Mouse (Mus musculus): ENCODE measurements around the gene Uqcc1. TPM values are rescaled to one million over a fixed set of nuclear protein-coding genes. Genes with fewer than 3 reads are reported as not detected.

Gene Uqcc1
- polyA plus RNA-seq, 1 experiment from 2014 or later, result 84.7 TPM

GRCm38 (mm10) chr2:155952006-155952405 is 21.9 kb upstream of the Uqcc1 start:
- Histone ChIP-seq H3K4me2 (ENCODE audit: low read depth) (no peak overlapping the region), H3K36me3 (ENCODE audit: control insufficient read depth, insufficient read depth, low read length) (no peaks in the 10 kb centered on the region), H3K27ac (ENCODE audit: low read depth, low read length) (no peak overlapping the region), H3K9me3 (ENCODE audit: control insufficient read depth, low read length) (no peaks in the 10 kb centered on the region), H3K4me3 (ENCODE audit: low read depth, low read length) (no peak overlapping the region), H3K27me3 (ENCODE audit: control insufficient read depth, insufficient read depth, low read length) (no peaks in the 10 kb centered on the region), H3K4me1 (ENCODE audit: control insufficient read depth, insufficient read depth, low read length) (no peaks in the 10 kb centered on the region), H3K9ac (ENCODE audit: low read length) (no peak overlapping the region)
- DNase-seq (ENCODE audit: low spot score), result peak; percentile 49
- no peak for ATAC-seq (ENCODE audit: insufficient read depth, low FRiP score, low TSS enrichment)

- Histone ChIP-seq H3K27me3 (ENCODE audit: control insufficient read depth, insufficient read depth, low read length) (no peaks in the 10 kb centered on the region), H3K4me1 (ENCODE audit: control insufficient read depth, insufficient read depth, low read length) (no peaks in the 10 kb centered on the region), H3K4me3 (ENCODE audit: low read depth, low read length) (no peak overlapping the region), H3K9me3 (ENCODE audit: control insufficient read depth, low read length) (no peaks in the 10 kb centered on the region), H3K4me2 (ENCODE audit: low read depth) (no peak overlapping the region), H3K9ac (ENCODE audit: low read length) (no peak overlapping the region), H3K36me3 (ENCODE audit: control insufficient read depth, insufficient read depth, low read length) (no peaks in the 10 kb centered on the region), H3K27ac (ENCODE audit: low read depth, low read length) (no peak overlapping the region)
- DNase-seq (ENCODE audit: low spot score) (peak; percentile 58), ATAC-seq (ENCODE audit: insufficient read depth, low FRiP score, low TSS enrichment) (no peak)
- WGBS, result 8% methylated on average over 6 of the region's 6 CpGs
These were observed 19.3 kb upstream of the Uqcc1 start for GRCm38 (mm10) chr2:155949362-155949761.

GRCm38 (mm10) chr2:155947390-155948002 is 17.4 kb upstream of the Uqcc1 start:
- H3K36me3 ChIP-seq (ENCODE audit: control insufficient read depth, insufficient read depth, low read length), result no peaks in the 10 kb centered on the region
- 76% methylated on average over 5 of the region's 5 CpGs for WGBS
- ATAC-seq (ENCODE audit: insufficient read depth, low FRiP score, low TSS enrichment), result no peak

GRCm38 (mm10) chr2:155946499-155946898 is 16.4 kb upstream of the Uqcc1 start:
- WGBS, result 13% methylated on average over 4 of the region's 4 CpGs
- Histone ChIP-seq H3K27ac (ENCODE audit: low read depth, low read length) (no peak overlapping the region), H3K4me2 (ENCODE audit: low read depth) (no peak overlapping the region), H3K27me3 (ENCODE audit: control insufficient read depth, insufficient read depth, low read length) (no peaks in the 10 kb centered on the region), H3K4me1 (ENCODE audit: control insufficient read depth, insufficient read depth, low read length) (peaks cover 4% of the 10 kb centered on the region; the same call in 1 of the 2 replicates), H3K9ac (ENCODE audit: low read length) (no peak overlapping the region), H3K9me3 (ENCODE audit: control insufficient read depth, low read length) (no peaks in the 10 kb centered on the region), H3K4me3 (ENCODE audit: low read depth, low read length) (no peak overlapping the region), H3K36me3 (ENCODE audit: control insufficient read depth, insufficient read depth, low read length) (no peaks in the 10 kb centered on the region)
- no peak for DNase-seq (ENCODE audit: low spot score)
- ATAC-seq (ENCODE audit: insufficient read depth, low FRiP score, low TSS enrichment), result no peak

More at GRCm38 (mm10) chr2:155947390-155948002, 17.4 kb upstream of the Uqcc1 start:
- H3K27me3 ChIP-seq (ENCODE audit: control insufficient read depth, insufficient read depth, low read length), result no peaks in the 10 kb centered on the region
- H3K4me2 ChIP-seq (ENCODE audit: low read depth), result no peak overlapping the region
- H3K9me3 ChIP-seq (ENCODE audit: control insufficient read depth, low read length), result no peaks in the 10 kb centered on the region
- H3K4me3 ChIP-seq (ENCODE audit: low read depth, low read length), result no peak overlapping the region
- H3K4me1 ChIP-seq (ENCODE audit: control insufficient read depth, insufficient read depth, low read length), result peaks cover 4% of the 10 kb centered on the region; the same call in 1 of the 2 replicates
- no peak for DNase-seq (ENCODE audit: low spot score)
- no peak overlapping the region for H3K9ac ChIP-seq (ENCODE audit: low read length)
- H3K27ac ChIP-seq (ENCODE audit: low read depth, low read length), result no peak overlapping the region

- H3K27ac ChIP-seq (ENCODE audit: low read depth, low read length), result no peak overlapping the region
- no peaks in the 10 kb centered on the region for H3K36me3 ChIP-seq (ENCODE audit: control insufficient read depth, insufficient read depth, low read length)
- H3K27me3 ChIP-seq (ENCODE audit: control insufficient read depth, insufficient read depth, low read length), result no peaks in the 10 kb centered on the region
- no peak overlapping the region for H3K4me2 ChIP-seq (ENCODE audit: low read depth)
- ATAC-seq (ENCODE audit: insufficient read depth, low FRiP score, low TSS enrichment) (no peak), DNase-seq (ENCODE audit: low spot score) (peak; percentile 80)
- peaks cover 4% of the 10 kb centered on the region; the same call in 1 of the 2 replicates for H3K4me1 ChIP-seq (ENCODE audit: control insufficient read depth, insufficient read depth, low read length)
- 4% methylated on average over 7 of the region's 7 CpGs for WGBS
- no peaks in the 10 kb centered on the region for H3K9me3 ChIP-seq (ENCODE audit: control insufficient read depth, low read length)
- no peak overlapping the region for H3K4me3 ChIP-seq (ENCODE audit: low read depth, low read length)
- no peak overlapping the region for H3K9ac ChIP-seq (ENCODE audit: low read length)
These were observed 16.0 kb upstream of the Uqcc1 start for GRCm38 (mm10) chr2:155946069-155946468.

GRCm38 (mm10) chr2:155945580-155945979 is 15.5 kb upstream of the Uqcc1 start:
- Histone ChIP-seq H3K27ac (ENCODE audit: low read depth, low read length) (no peak overlapping the region), H3K36me3 (ENCODE audit: control insufficient read depth, insufficient read depth, low read length) (no peaks in the 10 kb centered on the region), H3K4me2 (ENCODE audit: low read depth) (no peak overlapping the region), H3K9ac (ENCODE audit: low read length) (no peak overlapping the region), H3K4me3 (ENCODE audit: low read depth, low read length) (no peak overlapping the region), H3K27me3 (ENCODE audit: control insufficient read depth, insufficient read depth, low read length) (no peaks in the 10 kb centered on the region), H3K4me1 (ENCODE audit: control insufficient read depth, insufficient read depth, low read length) (peaks cover 4% of the 10 kb centered on the region; the same call in 1 of the 2 replicates), H3K9me3 (ENCODE audit: control insufficient read depth, low read length) (no peaks in the 10 kb centered on the region)
- DNase-seq (ENCODE audit: low spot score) (no peak), ATAC-seq (ENCODE audit: insufficient read depth, low FRiP score, low TSS enrichment) (no peak)
- 74% methylated on average over 5 of the region's 5 CpGs for WGBS

GRCm38 (mm10) chr2:155945124-155945523 is 15.0 kb upstream of the Uqcc1 start, which contains the start of gene Gdf5:
TSS of gene Gdf5 (minus strand) at chr2:155945367.
- WGBS, result 66% methylated on average over 13 of the region's 13 CpGs

GRCm38 (mm10) chr2:155944685-155945084 is 14.6 kb upstream of the Uqcc1 start:
- Histone ChIP-seq H3K9ac (ENCODE audit: low read length) (no peak overlapping the region), H3K4me3 (ENCODE audit: low read depth, low read length) (no peak overlapping the region), H3K4me2 (ENCODE audit: low read depth) (no peak overlapping the region), H3K4me1 (ENCODE audit: control insufficient read depth, insufficient read depth, low read length) (peaks cover 4% of the 10 kb centered on the region; the same call in 1 of the 2 replicates), H3K9me3 (ENCODE audit: control insufficient read depth, low read length) (no peaks in the 10 kb centered on the region), H3K36me3 (ENCODE audit: control insufficient read depth, insufficient read depth, low read length) (no peaks in the 10 kb centered on the region), H3K27me3 (ENCODE audit: control insufficient read depth, insufficient read depth, low read length) (no peaks in the 10 kb centered on the region), H3K27ac (ENCODE audit: low read depth, low read length) (no peak overlapping the region)
- WGBS, result 69% methylated on average over 4 of the region's 4 CpGs
- DNase-seq (ENCODE audit: low spot score) (no peak), ATAC-seq (ENCODE audit: insufficient read depth, low FRiP score, low TSS enrichment) (no peak)

More at GRCm38 (mm10) chr2:155945124-155945523, 15.0 kb upstream of the Uqcc1 start, which contains the start of gene Gdf5:
- no peak for DNase-seq (ENCODE audit: low spot score)
- H3K9ac ChIP-seq (ENCODE audit: low read length), result no peak within 1 kb of the TSS
- ATAC-seq (ENCODE audit: insufficient read depth, low FRiP score, low TSS enrichment), result no peak
- H3K4me1 ChIP-seq (ENCODE audit: control insufficient read depth, insufficient read depth, low read length), result peaks cover 4% of the 10 kb centered on the region; the same call in 1 of the 2 replicates
- no peak within 1 kb of the TSS for H3K27ac ChIP-seq (ENCODE audit: low read depth, low read length)
- no peaks in the 10 kb centered on the region for H3K36me3 ChIP-seq (ENCODE audit: control insufficient read depth, insufficient read depth, low read length)
- H3K4me2 ChIP-seq (ENCODE audit: low read depth), result no peak within 1 kb of the TSS
- H3K27me3 ChIP-seq (ENCODE audit: control insufficient read depth, insufficient read depth, low read length), result no peaks in the 10 kb centered on the region
- no peaks in the 10 kb centered on the region for H3K9me3 ChIP-seq (ENCODE audit: control insufficient read depth, low read length)
- H3K4me3 ChIP-seq (ENCODE audit: low read depth, low read length), result no peak within 1 kb of the TSS

- Histone ChIP-seq H3K36me3 (ENCODE audit: control insufficient read depth, insufficient read depth, low read length) (no peaks in the 10 kb centered on the region), H3K9ac (ENCODE audit: low read length) (no peak overlapping the region), H3K4me3 (ENCODE audit: low read depth, low read length) (0 out of 2 replicates have a peak overlapping the region, but pooled peaks have one; percentile 10), H3K27ac (ENCODE audit: low read depth, low read length) (no peak overlapping the region), H3K9me3 (ENCODE audit: control insufficient read depth, low read length) (no peaks in the 10 kb centered on the region), H3K4me2 (ENCODE audit: low read depth) (peak overlapping the region; percentile 30; the same call in 1 of the 2 replicates), H3K27me3 (ENCODE audit: control insufficient read depth, insufficient read depth, low read length) (no peaks in the 10 kb centered on the region), H3K4me1 (ENCODE audit: control insufficient read depth, insufficient read depth, low read length) (peaks cover 4% of the 10 kb centered on the region; the same call in 1 of the 2 replicates)
- ATAC-seq (ENCODE audit: insufficient read depth, low FRiP score, low TSS enrichment) (no peak), DNase-seq (ENCODE audit: low spot score) (peak; percentile 38)
- 2% methylated on average over 8 of the region's 8 CpGs for WGBS
These were observed 13.4 kb upstream of the Uqcc1 start for GRCm38 (mm10) chr2:155943463-155943862.
